Mouse (Mus musculus) lung, adult 2 months (tissue): ENCODE measurements around the gene Olfr1425.

Experiments
- CTCF ChIP-seq: fragments of 200-500 bp; IDR thresholded peaks from 2 replicates; pipeline ENCODE4 v1.5.1; 2011; ENCODE audit warnings: mild to moderate bottlenecking, low read length, control low read depth; ENCODE audit not compliant: insufficient read depth
- POLR2A ChIP-seq: fragments of 200-500 bp; IDR thresholded peaks from 2 replicates; pipeline ENCODE4 v1.6.1; 2011; ENCODE audit warnings: low read depth, mild to moderate bottlenecking, control low read depth, low read length, borderline replicate concordance; ENCODE audit errors: extremely low read depth

GRCm38 (mm10) chr19:12103234-12103633 lies 25.7 kb upstream of the Olfr1425 start, which contains the start of gene Olfr1427:
- TF ChIP-seq CTCF (no peak), POLR2A (no peak)
